Mouse (Mus musculus): ENCODE measurements around the gene Arl4c. TPM values are rescaled to one million over a fixed set of nuclear protein-coding genes. Genes with fewer than 3 reads are reported as not detected.

Arl4c gene
- 26.9 and 27.9 TPM in 2 replicates for polyA plus RNA-seq (2015; fragmentation: Nextera tagmentation; extraction: Ambion mirVana)

- H3K27me3 ChIP-seq: no peaks in the 10 kb centered on the region
- H3K9ac ChIP-seq: peak within 1 kb of the TSS; percentile 82
- under 1% methylated on average over 87 of the region's 91 CpGs for WGBS
- H3K27ac ChIP-seq: peak within 1 kb of the TSS; percentile 95
- peaks cover 43% of the 10 kb centered on the region for H3K4me1 ChIP-seq
- peaks cover 9% of the 10 kb centered on the region for H3K36me3 ChIP-seq
- H3K9me3 ChIP-seq (replicated peaks): no peaks in the 10 kb centered on the region
- H3K4me3 ChIP-seq (replicated peaks): peak within 1 kb of the TSS; percentile 73
- ATAC-seq (replicated peaks; ENCODE audit: low FRiP score): peak; percentile 92
- peak within 1 kb of the TSS; percentile 81 for H3K4me2 ChIP-seq
Observed at GRCm38 (mm10) chr1:88701870-88702661, at the start of gene Arl4c. Gene Arl4c, minus strand, starts transcription at chr1:88702221.

GRCm38 (mm10) chr1:88751332-88751731, 49.3 kb upstream of the Arl4c start:
- Histone ChIP-seq H3K27ac (peak overlapping the region; percentile 64), H3K27me3 (no peaks in the 10 kb centered on the region), H3K36me3 (no peaks in the 10 kb centered on the region), H3K9ac (no peak overlapping the region), H3K4me3 (replicated peaks) (no peak overlapping the region), H3K9me3 (replicated peaks) (no peaks in the 10 kb centered on the region; the same call in 1 of the 2 replicates), H3K4me1 (peaks cover 35% of the 10 kb centered on the region), H3K4me2 (no peak overlapping the region)
- WGBS: 47% methylated on average over 6 of the region's 6 CpGs
- ATAC-seq (replicated peaks; ENCODE audit: low FRiP score): peak; percentile 93

GRCm38 (mm10) chr1:88750576-88750975, 48.6 kb upstream of the Arl4c start:
- peak overlapping the region; percentile 64 for H3K27ac ChIP-seq
- no peaks in the 10 kb centered on the region for H3K27me3 ChIP-seq
- H3K36me3 ChIP-seq: no peaks in the 10 kb centered on the region
- no peak overlapping the region for H3K4me3 ChIP-seq (replicated peaks)
- H3K4me1 ChIP-seq: peaks cover 29% of the 10 kb centered on the region
- ATAC-seq (replicated peaks; ENCODE audit: low FRiP score): no peak
- no peak overlapping the region for H3K4me2 ChIP-seq
- 73% methylated on average over 7 of the region's 7 CpGs for WGBS
- no peaks in the 10 kb centered on the region; the same call in 1 of the 2 replicates for H3K9me3 ChIP-seq (replicated peaks)
- H3K9ac ChIP-seq: no peak overlapping the region

- Histone ChIP-seq H3K9me3 (replicated peaks) (no peaks in the 10 kb centered on the region; the same call in 1 of the 2 replicates), H3K4me3 (replicated peaks) (no peak overlapping the region), H3K4me1 (peaks cover 30% of the 10 kb centered on the region), H3K27me3 (no peaks in the 10 kb centered on the region), H3K27ac (peak overlapping the region; percentile 64; the same call in 1 of the 2 replicates), H3K9ac (no peak overlapping the region), H3K4me2 (no peak overlapping the region), H3K36me3 (no peaks in the 10 kb centered on the region)
- 89% methylated on average over 3 of the region's 3 CpGs for WGBS
- no peak for ATAC-seq (replicated peaks; ENCODE audit: low FRiP score)
Observed at GRCm38 (mm10) chr1:88750126-88750525, 48.1 kb upstream of the Arl4c start.

GRCm38 (mm10) chr1:88749106-88749505, 47.1 kb upstream of the Arl4c start:
- no peaks in the 10 kb centered on the region for H3K9me3 ChIP-seq (replicated peaks)
- H3K27me3 ChIP-seq: no peaks in the 10 kb centered on the region
- H3K9ac ChIP-seq: no peak overlapping the region
- no peak overlapping the region for H3K4me3 ChIP-seq (replicated peaks)
- ATAC-seq (replicated peaks; ENCODE audit: low FRiP score): no peak
- H3K36me3 ChIP-seq: no peaks in the 10 kb centered on the region
- 73% methylated on average over 8 of the region's 8 CpGs for WGBS
- peaks cover 30% of the 10 kb centered on the region for H3K4me1 ChIP-seq
- H3K4me2 ChIP-seq: no peak overlapping the region
- no peak overlapping the region for H3K27ac ChIP-seq

GRCm38 (mm10) chr1:88745256-88745655, 43.2 kb upstream of the Arl4c start:
- WGBS: 7% methylated on average over 8 of the region's 8 CpGs

GRCm38 (mm10) chr1:88744261-88744660, 42.2 kb upstream of the Arl4c start:
- 73% methylated on average over 8 of the region's 8 CpGs for WGBS
- no peak overlapping the region for H3K27ac ChIP-seq
- no peak overlapping the region for H3K4me2 ChIP-seq
- H3K9me3 ChIP-seq (replicated peaks): no peaks in the 10 kb centered on the region
- no peak overlapping the region for H3K4me3 ChIP-seq (replicated peaks)
- H3K36me3 ChIP-seq: no peaks in the 10 kb centered on the region
- H3K4me1 ChIP-seq: peaks cover 4% of the 10 kb centered on the region; the same call in 1 of the 2 replicates
- no peak overlapping the region for H3K9ac ChIP-seq
- ATAC-seq (replicated peaks; ENCODE audit: low FRiP score): no peak
- no peaks in the 10 kb centered on the region for H3K27me3 ChIP-seq

More at GRCm38 (mm10) chr1:88745256-88745655, 43.2 kb upstream of the Arl4c start:
- Histone ChIP-seq H3K36me3 (no peaks in the 10 kb centered on the region), H3K4me2 (no peak overlapping the region), H3K9me3 (replicated peaks) (no peaks in the 10 kb centered on the region), H3K4me1 (peaks cover 5% of the 10 kb centered on the region; the same call in 1 of the 2 replicates), H3K9ac (no peak overlapping the region), H3K27ac (peak overlapping the region; percentile 60; the same call in 1 of the 2 replicates), H3K4me3 (replicated peaks) (no peak overlapping the region), H3K27me3 (no peaks in the 10 kb centered on the region)
- ATAC-seq (replicated peaks; ENCODE audit: low FRiP score): peak; percentile 76

- Histone ChIP-seq H3K36me3 (no peaks in the 10 kb centered on the region), H3K4me1 (peaks cover 4% of the 10 kb centered on the region; the same call in 1 of the 2 replicates), H3K27ac (no peak overlapping the region), H3K4me2 (no peak overlapping the region), H3K9ac (no peak overlapping the region), H3K9me3 (replicated peaks) (no peaks in the 10 kb centered on the region), H3K4me3 (replicated peaks) (no peak overlapping the region), H3K27me3 (no peaks in the 10 kb centered on the region)
- 49% methylated on average over 7 of the region's 7 CpGs for WGBS
- ATAC-seq (replicated peaks; ENCODE audit: low FRiP score): no peak
Observed at GRCm38 (mm10) chr1:88742372-88742771, 40.4 kb upstream of the Arl4c start.

- Histone ChIP-seq H3K4me2 (no peak overlapping the region), H3K36me3 (no peaks in the 10 kb centered on the region), H3K9me3 (replicated peaks) (no peaks in the 10 kb centered on the region), H3K4me3 (replicated peaks) (no peak overlapping the region), H3K27me3 (no peaks in the 10 kb centered on the region), H3K4me1 (no peaks in the 10 kb centered on the region), H3K9ac (no peak overlapping the region), H3K27ac (no peak overlapping the region)
- no peak for ATAC-seq (replicated peaks; ENCODE audit: low FRiP score)
- 81% methylated on average over 4 of the region's 4 CpGs for WGBS
Observed at GRCm38 (mm10) chr1:88739546-88739945, 37.5 kb upstream of the Arl4c start.

GRCm38 (mm10) chr1:88738931-88739330, 36.9 kb upstream of the Arl4c start:
- no peak overlapping the region for H3K4me2 ChIP-seq
- no peaks in the 10 kb centered on the region for H3K27me3 ChIP-seq
- H3K27ac ChIP-seq: no peak overlapping the region
- H3K4me1 ChIP-seq: no peaks in the 10 kb centered on the region
- no peak overlapping the region for H3K9ac ChIP-seq
- H3K4me3 ChIP-seq (replicated peaks): no peak overlapping the region
- no peak for ATAC-seq (replicated peaks; ENCODE audit: low FRiP score)
- H3K9me3 ChIP-seq (replicated peaks): no peaks in the 10 kb centered on the region
- 55% methylated on average over 3 of the region's 3 CpGs for WGBS
- H3K36me3 ChIP-seq: no peaks in the 10 kb centered on the region

- H3K27ac ChIP-seq: no peak overlapping the region
- no peaks in the 10 kb centered on the region for H3K4me1 ChIP-seq
Observed at GRCm38 (mm10) chr1:88729496-88729895, 27.5 kb upstream of the Arl4c start.

GRCm38 (mm10) chr1:88727369-88727768, 25.3 kb upstream of the Arl4c start:
- 100% methylated on average over 1 of the region's 1 CpGs for WGBS

More at GRCm38 (mm10) chr1:88729496-88729895, 27.5 kb upstream of the Arl4c start:
- H3K4me2 ChIP-seq: no peak overlapping the region
- no peaks in the 10 kb centered on the region; the same call in 1 of the 2 replicates for H3K9me3 ChIP-seq (replicated peaks)
- no peaks in the 10 kb centered on the region for H3K27me3 ChIP-seq
- 87% methylated on average over 1 of the region's 1 CpGs for WGBS
- ATAC-seq (replicated peaks; ENCODE audit: low FRiP score): no peak
- H3K4me3 ChIP-seq (replicated peaks): no peak overlapping the region
- no peaks in the 10 kb centered on the region for H3K36me3 ChIP-seq
- no peak overlapping the region for H3K9ac ChIP-seq

More at GRCm38 (mm10) chr1:88727369-88727768, 25.3 kb upstream of the Arl4c start:
- Histone ChIP-seq H3K4me3 (replicated peaks) (no peak overlapping the region), H3K9me3 (replicated peaks) (no peaks in the 10 kb centered on the region; the same call in 1 of the 2 replicates), H3K27ac (no peak overlapping the region), H3K4me2 (no peak overlapping the region), H3K9ac (no peak overlapping the region), H3K4me1 (no peaks in the 10 kb centered on the region), H3K36me3 (no peaks in the 10 kb centered on the region), H3K27me3 (no peaks in the 10 kb centered on the region)
- ATAC-seq (replicated peaks; ENCODE audit: low FRiP score): no peak
